Mouse (Mus musculus): ENCODE measurements at regions not wholly inside any gene's neighbourhood (a gene's known extent, or its start where the extent isn't known, plus 50 kb on each side); places are given as distances from the start of the nearest gene placed in this dataset.

DNA sequence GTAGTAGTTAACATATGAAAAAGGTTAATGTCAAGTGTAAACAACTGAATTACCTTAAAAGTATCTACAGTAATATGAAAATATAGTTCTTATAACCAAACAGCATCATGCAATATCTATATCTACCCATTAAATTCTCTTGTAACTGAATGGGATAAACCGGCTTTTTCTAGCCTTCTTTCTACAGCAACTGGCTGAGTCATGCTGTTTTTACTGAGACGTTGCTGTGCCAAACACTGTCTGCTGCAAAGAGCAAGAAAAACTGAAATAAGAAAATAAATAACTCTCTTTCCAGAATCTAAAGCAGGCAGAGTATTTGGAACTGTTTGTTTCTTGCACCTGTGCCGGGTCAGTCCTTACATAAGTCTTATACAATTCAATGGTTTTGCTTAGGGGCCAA lies 74.0 kb downstream of the Nxf2 start:
- no peak for DNase-seq (ENCODE audit: low spot score)

DNA sequence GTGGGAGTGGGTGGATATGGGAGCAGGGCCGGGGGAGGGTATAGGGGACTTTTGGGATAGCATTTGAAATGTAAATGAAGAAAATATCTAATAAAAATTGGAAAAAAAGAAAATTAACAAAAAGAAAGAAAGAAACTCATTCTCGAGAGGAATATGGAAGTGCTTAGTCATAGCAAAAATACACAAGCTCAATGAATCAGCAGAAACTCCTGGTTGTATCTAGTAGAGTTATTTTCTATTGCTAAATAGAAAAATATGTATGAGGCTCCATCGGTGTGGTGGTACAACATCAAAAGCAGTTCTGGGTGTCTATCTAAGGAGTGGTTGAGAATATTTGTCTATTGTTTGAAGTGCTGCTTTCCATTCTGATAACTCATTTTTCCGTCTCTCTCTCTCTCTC lies 74.9 kb downstream of the Nxf2 start:
- DNase-seq (ENCODE audit: low spot score), result no peak

DNA sequence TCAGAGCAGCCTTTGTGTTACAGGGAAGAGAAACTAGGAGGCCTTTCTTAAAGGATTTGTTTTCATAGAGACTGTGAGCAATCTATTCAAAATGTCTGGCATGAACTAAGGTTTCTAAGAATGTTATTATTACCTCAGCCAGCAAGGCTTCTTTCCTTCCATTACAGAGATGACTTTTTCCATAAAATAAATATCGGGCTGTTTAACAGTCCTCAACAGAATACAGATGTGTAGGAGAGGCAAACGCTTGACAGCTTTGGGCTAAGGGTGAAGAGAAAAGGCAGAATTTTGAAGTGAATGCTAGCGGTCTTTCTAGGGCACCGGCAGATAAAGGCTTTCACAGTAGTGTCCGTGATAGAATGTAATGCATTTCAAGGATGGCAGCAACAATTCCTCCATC lies 73.3 kb upstream of the Armcx2 start:
- no peak for DNase-seq (ENCODE audit: low spot score)

DNA sequence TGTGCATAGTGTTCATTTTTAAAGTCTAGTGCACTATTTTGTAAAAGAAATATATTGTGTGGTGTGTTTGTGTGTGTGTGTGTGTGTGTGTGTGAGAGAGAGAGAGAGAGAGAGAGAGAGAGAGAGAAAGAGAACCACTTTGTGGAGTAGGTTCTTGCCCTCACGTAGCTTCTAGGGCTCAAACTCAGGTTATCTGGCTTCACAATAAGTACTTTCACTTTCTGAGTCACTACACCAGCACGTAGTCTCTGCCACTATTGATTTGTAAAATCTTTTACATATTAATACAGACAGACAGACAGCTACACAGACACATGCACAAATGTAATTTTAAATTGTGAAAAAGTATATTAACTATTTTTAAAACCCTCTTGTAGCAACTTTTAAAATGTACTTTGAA lies 70.9 kb upstream of the Armcx2 start:
- no peak for DNase-seq (ENCODE audit: low spot score)

DNA sequence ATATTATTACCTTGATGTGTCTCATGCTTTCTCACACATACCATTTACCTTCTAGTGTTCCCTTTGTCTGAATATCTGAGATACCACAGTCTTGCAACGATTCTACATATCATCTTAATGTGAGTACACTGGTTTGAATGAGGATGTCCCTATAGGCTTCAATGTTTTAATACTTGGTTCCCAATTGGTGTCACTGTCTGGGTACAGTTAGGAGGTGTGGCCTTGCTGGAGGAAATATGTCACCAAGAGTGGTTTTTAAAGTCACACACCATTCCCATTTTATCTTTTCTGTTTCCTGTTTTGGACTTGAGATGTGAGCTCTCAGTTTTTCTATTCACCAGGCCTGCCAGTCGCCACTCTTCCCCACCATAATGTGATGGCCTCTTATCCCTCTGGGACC lies 69.8 kb upstream of the Armcx2 start:
- DNase-seq (ENCODE audit: low spot score), result no peak

DNA sequence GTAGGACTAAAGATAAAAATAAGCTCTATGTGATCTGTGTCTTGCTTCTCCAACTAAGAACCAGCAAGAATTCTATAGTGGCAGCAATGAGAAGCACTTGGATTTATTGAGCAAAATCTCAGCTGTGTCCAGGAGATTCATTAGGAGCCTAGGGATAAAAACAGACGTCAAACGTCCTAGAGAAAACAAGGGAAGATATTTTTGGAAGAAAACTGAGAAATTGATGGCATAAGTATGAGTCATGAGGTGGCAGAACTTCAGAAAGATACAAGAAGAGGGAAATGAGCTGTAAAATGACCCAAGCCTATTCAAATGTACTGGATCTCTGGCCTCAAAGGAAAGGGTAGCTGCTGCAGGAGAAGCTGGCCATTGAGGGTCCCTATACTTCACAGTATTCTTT lies 65.7 kb upstream of the Armcx2 start:
- DNase-seq (ENCODE audit: low spot score), result no peak

DNA sequence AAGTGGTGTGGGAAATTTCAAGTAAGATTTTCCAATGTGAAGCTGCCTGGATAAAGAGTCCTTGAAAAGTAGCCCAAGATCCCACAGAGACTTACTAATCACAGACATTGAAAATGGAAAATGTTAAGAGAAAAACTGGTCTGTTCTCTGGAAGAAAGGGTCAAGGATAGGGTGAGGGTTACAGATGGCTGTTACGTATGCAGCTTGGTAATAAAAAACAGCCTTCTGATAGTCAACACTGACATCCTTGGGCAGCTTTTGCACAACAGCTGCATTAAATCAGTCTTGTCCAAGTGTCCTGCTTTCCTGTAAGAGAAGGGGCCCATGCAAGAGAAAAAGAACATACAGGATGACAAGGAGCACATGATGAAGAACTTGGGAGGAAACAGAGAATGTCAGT lies 64.6 kb upstream of the Armcx2 start:
- peak; percentile 15 for DNase-seq (ENCODE audit: low spot score)

DNA sequence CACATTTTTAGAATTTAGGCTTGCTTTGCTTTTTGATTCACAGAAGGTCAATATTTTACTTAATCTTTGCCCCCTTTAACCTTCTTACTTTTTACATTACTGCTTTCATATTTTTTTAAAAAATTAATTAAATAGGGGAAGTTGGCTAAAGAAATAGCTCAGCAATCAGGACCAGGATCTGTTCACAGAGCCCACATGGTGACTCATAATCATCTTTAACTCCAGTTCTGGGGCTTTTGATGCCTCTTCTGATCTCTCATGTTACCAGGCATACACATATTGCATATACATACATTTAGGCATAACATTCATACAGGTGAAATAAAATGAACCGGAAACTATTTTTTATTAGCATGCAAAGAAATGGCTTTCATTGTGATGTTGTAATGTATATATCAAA lies 52.6 kb upstream of the Armcx2 start:
- DNase-seq (ENCODE audit: low spot score), result no peak

Measured in embryo, embryonic 10.5 days (tissue).